Mouse (Mus musculus): Measurements from ENCODE around the gene Rnd3. TPM values are rescaled to one million over a fixed set of nuclear protein-coding genes. Genes with fewer than 3 reads are reported as not detected.

Gene Rnd3
- polyA plus RNA-seq, 1 experiment from 2014 or later, result 250 TPM

DNA sequence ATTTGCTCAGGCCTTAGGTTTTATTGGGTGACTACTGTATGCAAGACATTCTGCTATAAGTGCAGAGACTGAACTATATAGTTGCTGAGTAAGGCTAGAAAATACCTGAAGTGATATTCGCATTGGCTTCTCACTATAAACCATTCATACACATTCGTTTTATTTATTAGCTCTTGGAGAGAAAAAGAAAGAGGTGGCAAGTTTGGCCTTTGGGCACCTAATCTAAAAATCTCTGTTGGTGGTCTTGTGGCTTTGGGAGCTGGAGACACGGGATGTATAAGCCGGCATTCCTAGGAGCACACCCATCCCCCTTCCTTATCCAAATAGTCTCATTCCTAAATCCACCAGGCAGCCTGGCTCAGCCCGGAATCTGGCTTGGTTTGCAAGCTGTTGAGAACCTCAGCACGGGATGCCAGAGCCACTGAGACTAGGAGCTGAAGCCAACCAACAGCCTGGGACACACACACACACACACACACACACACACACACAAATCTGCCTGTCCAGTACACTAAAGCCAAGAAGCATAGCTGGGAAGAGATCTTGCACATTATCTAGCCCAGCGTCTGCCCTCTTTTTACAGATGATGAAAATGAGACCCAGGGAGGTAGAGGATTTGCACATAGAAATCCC, 3.0 kb downstream of the Rnd3 start:
- Histone ChIP-seq H3K4me3 (peak overlapping the region; percentile 96), H3K9ac (peak overlapping the region; percentile 100), H3K27me3 (no peaks in the 10 kb centered on the region), H3K4me2 (peak overlapping the region; percentile 65), H3K27ac (peak overlapping the region; percentile 97), H3K4me1 (replicated peaks) (peaks cover 41% of the 10 kb centered on the region), H3K9me3 (no peaks in the 10 kb centered on the region), H3K36me3 (no peaks in the 10 kb centered on the region; the same call in 1 of the 2 replicates)
- ATAC-seq (ENCODE audit: low FRiP score), result 0 out of 2 replicates have a peak, but pooled peaks have one; percentile 10
- 5% methylated on average over 7 of the region's 7 CpGs for WGBS

DNA sequence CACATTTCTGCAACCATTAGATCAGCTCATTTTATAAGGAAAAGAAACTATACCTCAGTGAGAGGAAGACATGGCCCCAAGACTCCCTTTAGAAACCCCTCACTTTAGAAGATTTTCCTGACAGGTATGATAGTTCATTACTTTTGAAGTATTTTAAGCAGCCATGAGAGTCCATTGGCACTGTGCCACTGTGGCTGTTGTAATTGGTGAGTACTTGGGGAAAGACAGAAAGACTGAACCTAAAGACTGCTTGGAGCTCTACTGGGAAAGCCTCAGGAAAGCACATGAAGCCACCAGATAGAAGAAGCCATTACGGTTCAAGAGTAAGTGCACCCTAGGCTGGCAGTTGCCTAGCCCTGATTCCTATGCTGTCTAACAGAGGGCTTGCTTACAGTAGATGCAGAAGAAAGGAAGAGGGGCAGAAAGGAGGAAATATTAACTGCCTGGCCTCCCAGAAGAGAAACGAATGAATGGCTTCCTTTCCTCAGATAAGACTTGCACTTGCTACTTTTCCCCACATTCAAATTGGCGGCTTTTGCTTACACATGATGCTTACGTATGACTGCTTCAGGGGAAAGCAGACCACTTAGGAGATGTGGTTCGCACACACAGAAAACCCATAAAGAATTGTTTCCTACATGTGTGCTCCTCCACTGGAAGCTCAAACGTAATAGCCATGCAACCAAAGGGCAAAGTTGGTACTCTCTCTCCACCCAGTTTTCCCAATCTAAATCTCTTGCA, 4.4 kb downstream of the Rnd3 start:
- Histone ChIP-seq H3K4me3 (peak overlapping the region; percentile 96), H3K27ac (peak overlapping the region; percentile 79), H3K4me1 (replicated peaks) (peaks cover 53% of the 10 kb centered on the region), H3K36me3 (no peaks in the 10 kb centered on the region; the same call in 1 of the 2 replicates), H3K27me3 (no peaks in the 10 kb centered on the region), H3K9ac (peak overlapping the region; percentile 71), H3K9me3 (no peaks in the 10 kb centered on the region), H3K4me2 (peak overlapping the region; percentile 65)
- WGBS, result 24% methylated on average over 6 of the region's 6 CpGs
- ATAC-seq (ENCODE audit: low FRiP score), result no peak

DNA sequence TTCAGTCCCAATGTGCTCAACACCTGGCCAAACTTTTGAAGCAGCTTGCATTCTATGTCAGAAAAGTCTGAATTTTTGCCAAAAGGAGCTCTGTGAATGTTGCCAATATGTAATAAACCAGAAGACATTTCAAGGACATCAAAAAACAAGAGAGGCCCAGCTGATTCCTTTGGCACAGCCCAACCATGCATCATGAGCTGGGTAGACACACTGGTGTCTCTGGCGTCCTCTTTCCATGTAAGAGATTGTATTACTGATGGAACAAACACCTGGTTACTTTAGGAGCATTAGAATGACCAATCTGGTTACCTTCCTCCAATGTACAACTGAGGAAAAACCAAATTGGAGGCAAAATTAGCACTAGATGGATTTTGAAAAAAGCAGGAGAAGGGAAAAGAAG, 6.5 kb downstream of the Rnd3 start:
- Histone ChIP-seq H3K36me3 (peaks cover 8% of the 10 kb centered on the region), H3K4me1 (replicated peaks) (peaks cover 71% of the 10 kb centered on the region), H3K27me3 (no peaks in the 10 kb centered on the region), H3K9me3 (no peaks in the 10 kb centered on the region), H3K4me3 (peak overlapping the region; percentile 96), H3K4me2 (peak overlapping the region; percentile 65), H3K9ac (peak overlapping the region; percentile 74), H3K27ac (peak overlapping the region; percentile 71)
- ATAC-seq (ENCODE audit: low FRiP score), result no peak
- 26% methylated on average over 1 of the region's 1 CpGs for WGBS

DNA sequence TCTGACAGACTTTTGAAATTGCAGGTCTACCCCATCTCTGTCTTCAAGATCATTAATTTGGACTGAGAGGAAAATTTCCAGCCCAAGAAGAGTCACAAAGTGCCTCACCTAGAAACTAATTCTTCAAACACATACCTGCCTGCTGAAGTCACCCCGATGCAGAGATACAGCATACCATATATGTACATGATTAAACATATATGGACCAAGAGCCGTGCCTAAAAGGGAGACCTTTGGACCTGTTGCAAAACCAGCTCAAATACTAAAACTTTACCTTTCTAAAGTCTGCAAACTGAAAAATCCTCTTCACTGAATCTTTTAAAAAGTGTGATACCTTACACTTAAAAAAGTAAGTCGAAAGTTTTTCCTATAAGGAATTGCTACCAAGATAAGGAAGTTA, 7.6 kb downstream of the Rnd3 start:
- Histone ChIP-seq H3K4me1 (replicated peaks) (peaks cover 74% of the 10 kb centered on the region), H3K9ac (peak overlapping the region; percentile 74), H3K27ac (peak overlapping the region; percentile 86), H3K4me2 (peak overlapping the region; percentile 65), H3K36me3 (peaks cover 18% of the 10 kb centered on the region), H3K4me3 (peak overlapping the region; percentile 96), H3K27me3 (no peaks in the 10 kb centered on the region), H3K9me3 (no peaks in the 10 kb centered on the region)
- 45% methylated on average over 3 of the region's 3 CpGs for WGBS
- ATAC-seq (ENCODE audit: low FRiP score), result no peak

DNA sequence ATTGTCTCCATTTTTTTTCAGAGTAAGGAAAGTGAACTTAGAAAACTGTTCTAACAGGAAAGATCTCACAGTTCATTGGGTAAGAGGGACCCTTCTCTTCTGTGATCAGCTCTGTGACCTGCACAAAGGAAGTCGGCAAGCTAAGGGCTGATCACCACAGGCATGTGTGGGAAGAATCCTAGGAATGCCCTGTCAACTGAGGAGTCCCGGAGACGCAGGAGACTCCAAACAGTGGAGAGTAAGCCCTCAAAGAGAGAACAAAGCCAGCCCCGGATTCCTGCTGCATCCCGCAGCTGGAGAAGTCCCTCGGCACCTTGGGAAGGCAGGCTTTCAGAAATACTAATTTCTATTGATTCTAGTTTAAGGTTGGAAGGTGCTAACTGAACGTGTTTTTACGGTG, 8.4 kb downstream of the Rnd3 start:
- peak overlapping the region; percentile 86 for H3K27ac ChIP-seq
- peak overlapping the region; percentile 65 for H3K4me2 ChIP-seq
- H3K36me3 ChIP-seq, result peaks cover 27% of the 10 kb centered on the region
- 1% methylated on average over 8 of the region's 8 CpGs for WGBS
- H3K9ac ChIP-seq, result peak overlapping the region; percentile 74
- H3K9me3 ChIP-seq, result no peaks in the 10 kb centered on the region
- 0 out of 2 replicates have a peak, but pooled peaks have one; percentile 44 for ATAC-seq (ENCODE audit: low FRiP score)
- H3K4me1 ChIP-seq (replicated peaks), result peaks cover 80% of the 10 kb centered on the region
- peak overlapping the region; percentile 96 for H3K4me3 ChIP-seq
- no peaks in the 10 kb centered on the region for H3K27me3 ChIP-seq

DNA sequence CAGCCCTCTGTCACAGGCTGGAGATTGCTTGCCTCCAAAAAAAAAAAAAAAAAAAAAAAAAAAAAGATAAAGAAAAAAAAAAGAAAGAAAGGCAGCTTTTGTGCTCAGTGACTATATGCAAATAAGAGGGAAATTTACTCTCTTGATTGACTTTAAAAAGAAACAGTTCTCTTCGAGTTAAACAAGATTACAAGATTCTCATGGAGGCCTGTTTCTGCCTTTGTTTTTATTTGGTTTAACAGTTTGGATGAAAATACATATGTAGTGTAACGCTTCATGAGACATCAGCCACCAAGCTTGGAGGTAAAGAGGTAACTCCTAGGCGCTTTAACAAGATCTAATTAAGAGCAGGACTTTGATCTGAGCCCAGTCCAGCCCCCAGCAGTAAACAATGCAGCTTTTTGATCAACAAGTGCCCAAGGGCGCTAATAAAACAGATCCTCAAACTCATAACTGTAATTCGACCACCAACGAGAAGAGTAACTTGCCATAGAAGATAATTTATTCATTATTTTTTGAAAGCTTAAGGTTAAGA, 8.9 kb downstream of the Rnd3 start:
- Histone ChIP-seq H3K4me1 (replicated peaks) (peaks cover 77% of the 10 kb centered on the region), H3K9ac (0 out of 2 replicates have a peak overlapping the region, but pooled peaks have one; percentile 39), H3K27me3 (no peaks in the 10 kb centered on the region)

DNA sequence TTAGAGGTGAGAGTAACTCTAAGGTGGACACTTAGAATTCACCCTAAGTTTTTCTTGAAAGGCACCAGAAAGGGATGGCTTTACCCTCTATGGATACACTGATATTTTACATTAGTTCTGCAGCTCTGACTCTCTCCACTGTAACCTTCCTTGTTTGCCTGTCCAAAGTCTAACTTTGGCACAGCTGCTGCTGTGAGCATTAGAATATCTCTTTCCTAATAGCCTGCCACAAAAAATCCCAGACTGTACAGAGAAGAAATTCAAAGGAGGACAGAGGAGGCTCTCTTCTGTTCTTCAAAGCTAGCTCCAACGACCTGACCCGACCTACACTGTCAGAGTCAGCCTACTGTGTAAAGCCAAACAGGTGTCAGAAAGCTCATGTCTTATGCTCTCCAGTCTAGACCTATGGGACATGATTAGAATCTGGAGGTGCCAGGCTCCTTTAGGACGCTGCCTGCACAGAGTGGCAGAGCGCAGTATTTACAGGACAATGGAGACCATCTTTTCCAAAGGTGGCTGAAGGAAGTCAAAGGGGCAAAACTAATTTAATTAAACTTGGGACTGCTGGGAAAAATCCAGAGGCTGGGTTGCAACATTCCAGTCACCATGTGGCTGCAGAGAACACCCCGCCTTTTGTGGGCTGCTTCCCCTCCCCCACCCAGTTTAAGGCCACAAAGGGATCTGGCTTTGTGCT, 9.5 kb downstream of the Rnd3 start:
- H3K4me3 ChIP-seq, result peak overlapping the region; percentile 8; the same call in 1 of the 2 replicates
- H3K4me1 ChIP-seq (replicated peaks), result peaks cover 71% of the 10 kb centered on the region
- peak; percentile 78 for ATAC-seq (ENCODE audit: low FRiP score)
- H3K9me3 ChIP-seq, result no peaks in the 10 kb centered on the region
- peak overlapping the region; percentile 65 for H3K4me2 ChIP-seq
- 7% methylated on average over 5 of the region's 5 CpGs for WGBS
- H3K27me3 ChIP-seq, result no peaks in the 10 kb centered on the region
- H3K36me3 ChIP-seq, result peaks cover 36% of the 10 kb centered on the region
- H3K27ac ChIP-seq, result peak overlapping the region; percentile 70
- peak overlapping the region; percentile 39 for H3K9ac ChIP-seq

More for the DNA sequence above, 8.9 kb downstream of the Rnd3 start:
- 4% methylated on average over 6 of the region's 6 CpGs for WGBS
- Histone ChIP-seq H3K4me2 (peak overlapping the region; percentile 65), H3K27ac (peak overlapping the region; percentile 86), H3K4me3 (peak overlapping the region; percentile 96), H3K9me3 (no peaks in the 10 kb centered on the region), H3K36me3 (peaks cover 30% of the 10 kb centered on the region)
- no peak; the same call in 1 of the 2 replicates for ATAC-seq (ENCODE audit: low FRiP score)

DNA sequence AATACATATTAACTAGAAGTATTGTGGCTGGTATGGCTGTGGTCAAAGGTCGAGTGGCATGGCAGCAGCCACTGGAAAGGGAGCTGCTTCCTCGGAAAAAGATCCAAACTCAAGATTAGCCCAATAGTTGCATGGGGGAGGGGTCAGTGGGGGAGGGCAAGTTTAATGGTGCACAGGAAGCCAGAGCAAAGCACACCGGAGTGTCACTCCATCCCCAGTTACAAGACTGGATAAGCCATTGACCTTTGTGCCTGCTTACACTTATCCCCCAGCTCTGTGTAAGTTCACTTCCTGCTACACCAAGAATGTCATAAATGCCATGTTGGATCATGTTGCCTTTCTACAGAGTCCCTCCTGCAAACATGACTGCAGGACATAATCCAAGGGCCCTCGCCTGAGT, 11.2 kb downstream of the Rnd3 start:
- Histone ChIP-seq H3K36me3 (peaks cover 50% of the 10 kb centered on the region), H3K27ac (no peak overlapping the region), H3K4me3 (no peak overlapping the region), H3K4me2 (no peak overlapping the region), H3K9me3 (no peaks in the 10 kb centered on the region), H3K9ac (no peak overlapping the region), H3K27me3 (no peaks in the 10 kb centered on the region), H3K4me1 (replicated peaks) (peaks cover 67% of the 10 kb centered on the region)
- ATAC-seq (ENCODE audit: low FRiP score), result no peak
- 49% methylated on average over 4 of the region's 4 CpGs for WGBS

DNA sequence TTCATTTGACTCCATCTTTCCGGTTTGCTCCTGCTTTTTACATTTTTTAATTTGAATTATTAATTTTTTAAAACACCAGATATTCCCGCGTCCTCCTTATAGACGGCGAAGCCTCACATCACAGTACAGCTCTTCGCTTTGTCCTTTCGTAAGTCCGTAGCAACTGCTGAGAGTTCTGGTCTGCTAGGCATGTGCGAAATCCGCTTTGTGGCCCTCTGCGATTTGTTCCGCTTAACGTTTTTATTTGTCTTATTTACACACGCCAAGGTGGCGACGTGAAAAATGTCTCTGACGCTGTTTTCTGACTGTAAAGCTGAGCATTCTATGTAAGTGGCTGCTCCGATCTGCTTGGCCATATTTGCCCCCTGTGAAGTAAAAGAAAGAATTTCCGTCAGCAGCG, 16.7 kb downstream of the Rnd3 start:
- Histone ChIP-seq H3K4me1 (replicated peaks) (peaks cover 28% of the 10 kb centered on the region), H3K9ac (no peak overlapping the region), H3K9me3 (no peaks in the 10 kb centered on the region), H3K4me3 (no peak overlapping the region), H3K36me3 (peaks cover 69% of the 10 kb centered on the region), H3K4me2 (no peak overlapping the region), H3K27me3 (no peaks in the 10 kb centered on the region), H3K27ac (peak overlapping the region; percentile 42)
- peak; percentile 50; the same call in 1 of the 2 replicates for ATAC-seq (ENCODE audit: low FRiP score)
- 61% methylated on average over 20 of the region's 20 CpGs for WGBS

DNA sequence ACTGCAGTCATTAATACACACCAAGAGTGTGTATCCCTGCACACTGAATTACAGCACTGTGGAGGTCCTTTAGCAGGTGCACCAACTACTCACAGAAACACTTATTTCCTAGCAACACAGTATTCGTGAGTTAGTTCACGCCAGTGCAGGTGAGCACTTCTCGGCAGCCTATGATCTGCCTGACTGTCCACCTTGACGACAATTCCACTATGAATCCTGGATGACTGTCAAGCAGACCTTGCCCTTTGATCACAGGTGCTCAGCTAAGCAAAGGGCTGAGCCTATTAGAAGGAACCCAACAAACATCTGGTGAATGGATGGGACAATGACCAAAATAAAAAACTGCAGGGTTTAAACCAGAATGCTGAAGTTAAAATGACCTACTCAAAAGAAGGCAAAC, 20.8 kb downstream of the Rnd3 start:
- Histone ChIP-seq H3K4me1 (replicated peaks) (peaks cover 14% of the 10 kb centered on the region; the same call in 1 of the 2 replicates), H3K9ac (no peak overlapping the region), H3K27me3 (no peaks in the 10 kb centered on the region), H3K9me3 (no peaks in the 10 kb centered on the region; the same call in 1 of the 2 replicates), H3K27ac (no peak overlapping the region), H3K4me3 (no peak overlapping the region), H3K36me3 (peaks cover 34% of the 10 kb centered on the region), H3K4me2 (no peak overlapping the region)
- WGBS, result 86% methylated on average over 4 of the region's 4 CpGs
- ATAC-seq (ENCODE audit: low FRiP score), result no peak

DNA sequence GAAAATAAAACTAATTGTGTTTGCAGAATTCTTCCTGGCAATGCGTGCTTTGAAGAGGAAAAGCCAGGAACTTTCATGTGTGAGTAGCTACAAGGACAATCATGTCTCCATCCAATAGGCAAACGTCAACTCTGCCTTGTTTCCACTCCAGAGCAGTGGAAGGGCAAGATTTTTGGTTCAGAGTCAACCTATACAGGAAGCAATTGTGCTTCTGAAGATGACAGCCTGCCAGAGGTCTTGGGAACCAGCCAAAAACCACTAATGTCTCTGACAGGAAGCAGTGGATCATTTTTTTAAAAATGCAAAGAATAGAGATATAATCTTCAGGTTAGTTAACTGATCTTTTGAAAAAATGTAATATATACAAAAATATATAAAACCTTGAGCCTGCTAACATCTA, 38.6 kb downstream of the Rnd3 start:
- Histone ChIP-seq H3K9ac (no peak overlapping the region), H3K4me1 (replicated peaks) (0 out of 2 replicates have a peak, but pooled peaks cover 2% of the 10 kb centered on the region), H3K4me3 (no peak overlapping the region), H3K27ac (no peak overlapping the region), H3K4me2 (no peak overlapping the region), H3K36me3 (no peaks in the 10 kb centered on the region), H3K27me3 (no peaks in the 10 kb centered on the region), H3K9me3 (no peaks in the 10 kb centered on the region)
- WGBS, result 66% methylated on average over 2 of the region's 2 CpGs
- ATAC-seq (ENCODE audit: low FRiP score), result no peak

DNA sequence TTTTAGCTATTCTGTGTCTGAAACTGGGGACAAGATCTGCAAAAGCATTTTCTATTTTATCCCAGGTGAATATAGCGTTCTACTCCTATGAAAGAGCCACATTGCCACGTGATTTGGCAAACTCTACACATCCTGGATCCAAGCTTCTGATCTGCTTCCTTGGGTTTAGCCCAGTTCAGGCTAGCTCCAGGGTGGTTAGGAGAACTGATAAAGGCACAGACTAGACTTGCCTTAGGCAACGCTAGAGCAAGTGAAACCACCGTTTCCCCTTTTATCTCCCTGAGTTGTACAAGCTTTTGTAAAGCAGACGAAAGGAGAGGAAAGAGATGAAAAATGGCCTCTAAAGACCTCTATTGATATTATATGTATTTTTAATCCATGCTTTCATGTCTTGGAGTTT, 40.3 kb downstream of the Rnd3 start:
- H3K9ac ChIP-seq, result no peak overlapping the region

More for the DNA sequence above, 40.3 kb downstream of the Rnd3 start:
- H3K4me2 ChIP-seq, result no peak overlapping the region
- no peaks in the 10 kb centered on the region for H3K36me3 ChIP-seq
- no peak for ATAC-seq (ENCODE audit: low FRiP score)
- H3K4me3 ChIP-seq, result no peak overlapping the region
- H3K4me1 ChIP-seq (replicated peaks), result 0 out of 2 replicates have a peak, but pooled peaks cover 2% of the 10 kb centered on the region
- no peak overlapping the region for H3K27ac ChIP-seq
- H3K27me3 ChIP-seq, result no peaks in the 10 kb centered on the region
- 73% methylated on average over 5 of the region's 5 CpGs for WGBS
- no peaks in the 10 kb centered on the region for H3K9me3 ChIP-seq

Measured in hindbrain, embryonic 13.5 days (tissue).